Mouse (Mus musculus) kidney, adult 18-20 months (tissue): ENCODE results near the gene Setd2.

ENCODE experiments used
- DNase-seq: peaks from one replicate; pipeline ENCODE4 v3.0.0; 2021

Gene Setd2

GRCm38 (mm10) chr9:110624361-110625166 is 92.2 kb downstream of the Setd2 start, which contains the start of gene Nradd:
Gene Nradd, minus strand, starts transcription at chr9:110624452.
- peak; percentile 86 for DNase-seq

- no peak for DNase-seq
These were observed 93.0 kb downstream of the Setd2 start for GRCm38 (mm10) chr9:110625350-110625908.

- peak; percentile 55 for DNase-seq
These were observed 97.8 kb downstream of the Setd2 start for GRCm38 (mm10) chr9:110630171-110630570.

- DNase-seq = peak; percentile 51
These were observed 98.8 kb downstream of the Setd2 start for GRCm38 (mm10) chr9:110631191-110631590.

GRCm38 (mm10) chr9:110631651-110632275 is 99.4 kb downstream of the Setd2 start:
- DNase-seq = no peak

GRCm38 (mm10) chr9:110632671-110633070 is 100.3 kb downstream of the Setd2 start:
- no peak for DNase-seq

- DNase-seq = no peak
These were observed 101.5 kb downstream of the Setd2 start for GRCm38 (mm10) chr9:110633882-110634281.

- DNase-seq = peak; percentile 91
These were observed 102.8 kb downstream of the Setd2 start for GRCm38 (mm10) chr9:110635225-110635624.

- DNase-seq = no peak
These were observed 106.2 kb downstream of the Setd2 start for GRCm38 (mm10) chr9:110638611-110639021.

- DNase-seq = no peak
These were observed 108.6 kb downstream of the Setd2 start for GRCm38 (mm10) chr9:110641006-110641405.

GRCm38 (mm10) chr9:110642812-110643524 is 110.6 kb downstream of the Setd2 start:
- peak; percentile 28 for DNase-seq

- DNase-seq = peak; percentile 58
These were observed 111.4 kb downstream of the Setd2 start for GRCm38 (mm10) chr9:110643787-110644186.

- no peak for DNase-seq
These were observed 111.9 kb downstream of the Setd2 start for GRCm38 (mm10) chr9:110644295-110644694.

- DNase-seq = no peak
These were observed 112.8 kb downstream of the Setd2 start for GRCm38 (mm10) chr9:110645219-110645618.

- no peak for DNase-seq
These were observed 117.4 kb downstream of the Setd2 start for GRCm38 (mm10) chr9:110649775-110650174.

- DNase-seq = peak; percentile 63
These were observed 119.7 kb downstream of the Setd2 start for GRCm38 (mm10) chr9:110651931-110652722.

- DNase-seq = no peak
These were observed 120.7 kb downstream of the Setd2 start for GRCm38 (mm10) chr9:110652963-110653654.

- DNase-seq = peak; percentile 97
These were observed 121.5 kb downstream of the Setd2 start, which contains the start of gene Nbeal2 for GRCm38 (mm10) chr9:110653655-110654461. Gene Nbeal2, minus strand, starts transcription at chr9:110654161.

- no peak for DNase-seq
These were observed 122.6 kb downstream of the Setd2 start for GRCm38 (mm10) chr9:110654726-110655650.

GRCm38 (mm10) chr9:110655651-110656007 is 123.2 kb downstream of the Setd2 start:
- no peak for DNase-seq
